Mouse (Mus musculus) G1E (cell line): Measurements from ENCODE around the gene Epb41l3.

ENCODE experiments used
- CTCF ChIP-seq: IDR thresholded peaks from 2 replicates; pipeline ENCODE4 v1.5.1; 2012; ENCODE audit warnings: low read depth, low read length, inconsistent platforms, mixed read lengths
- GATA1 ChIP-seq: IDR thresholded peaks from 2 replicates; pipeline ENCODE4 v1.6.1; 2012; ENCODE audit warnings: borderline replicate concordance, low read length, inconsistent platforms, mixed read lengths
- POLR2AphosphoS5 ChIP-seq: IDR thresholded peaks from 2 replicates; pipeline ENCODE4 v1.6.1; 2012; ENCODE audit warnings: low read depth, low read length, inconsistent platforms; ENCODE audit not compliant: insufficient replicate concordance
- TAL1 ChIP-seq: conservative IDR thresholded peaks from 2 replicates; pipeline ENCODE4 v1.6.1; 2012; ENCODE audit warnings: low read depth, low read length, inconsistent platforms, mixed read lengths

DNA sequence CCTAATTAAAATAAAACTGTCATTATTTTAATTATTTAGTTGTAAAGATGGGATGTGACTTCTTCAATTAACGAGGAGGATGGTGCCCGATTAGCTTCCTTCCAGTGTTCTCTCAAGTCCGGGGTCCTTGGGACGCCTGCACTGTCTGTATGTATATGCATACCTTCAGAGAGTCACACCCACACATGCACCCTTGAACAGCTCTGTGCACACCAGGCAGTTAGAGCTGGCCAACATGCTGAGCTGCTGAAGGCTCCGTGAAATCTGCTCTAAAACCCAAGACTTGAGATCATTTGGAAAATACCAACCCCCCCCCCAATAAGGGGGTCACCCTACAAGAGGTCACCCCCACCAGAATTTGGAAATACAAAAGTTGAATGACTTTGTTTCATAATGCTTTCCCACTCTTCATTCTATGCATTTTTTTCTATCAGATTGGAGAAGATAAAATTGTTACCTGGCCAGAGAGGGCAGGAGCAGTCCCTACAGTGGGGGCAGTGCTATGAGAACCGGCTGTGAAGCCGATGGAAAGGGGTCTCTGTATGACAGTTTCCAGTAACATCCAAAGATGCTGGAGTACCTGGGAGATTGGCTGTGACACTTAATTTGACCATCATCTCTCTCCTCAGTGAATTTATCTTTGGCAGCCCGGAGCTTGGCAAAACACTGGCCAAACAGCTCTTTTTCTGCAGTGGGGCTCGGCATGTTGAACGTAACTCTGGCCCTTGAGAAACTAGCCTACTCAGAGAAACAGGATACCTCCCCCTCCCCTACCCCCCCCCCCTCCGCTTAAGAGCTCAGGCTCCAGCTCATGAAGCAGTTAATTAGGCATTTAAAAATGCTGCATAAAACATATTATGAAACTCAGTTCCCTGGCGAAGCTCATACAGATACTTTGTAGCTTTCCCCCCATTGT is 36.5 kb upstream of the Epb41l3 start:
- TF ChIP-seq CTCF (no peak), POLR2AphosphoS5 (no peak), GATA1 (no peak), TAL1 (no peak)
